Mouse (Mus musculus) heart, embryonic 16.5 days (tissue): ENCODE measurements around the gene Pwp2. TPM values are rescaled to one million over a fixed set of nuclear protein-coding genes. Genes with fewer than 3 reads are reported as not detected.
"Not testable (repeated sequence)": the region's sequence is repeated elsewhere in the genome, so short reads cannot be mapped to it uniquely, and the experiment has no call there.

ENCODE experiments used
- ATAC-seq: fragments of 200-750 bp; cut with Nextera tagmentation; replicated peaks from 2 replicates; pipeline ENCODE4 v1.8.0; 2017; ENCODE audit warnings: moderate number of reproducible peaks; ENCODE audit not compliant: insufficient read depth, low FRiP score; ENCODE audit errors: extremely low read depth
- H3K27ac ChIP-seq: fragments of 300-500 bp; sonication (generic); 2 replicates; pipeline ENCODE4 v1.5.1; 2014; ENCODE audit warnings: mild to moderate bottlenecking, low read length, control low read depth, moderate library complexity
- H3K27me3 ChIP-seq: fragments of 300-500 bp; sonication (generic); 2 replicates; pipeline ENCODE4 v1.6.1; 2014; ENCODE audit warnings: low read length, mixed read lengths; ENCODE audit not compliant: control insufficient read depth, insufficient read depth
- H3K36me3 ChIP-seq: fragments of 300-500 bp; sonication (generic); 2 replicates; pipeline ENCODE4 v1.6.1; 2014; ENCODE audit not compliant: control insufficient read depth, insufficient read depth
- H3K4me1 ChIP-seq: fragments of 300-500 bp; sonication (generic); 2 replicates; pipeline ENCODE4 v1.6.1; 2014; ENCODE audit warnings: low read length, mixed read lengths; ENCODE audit not compliant: control insufficient read depth, insufficient read depth
- H3K4me2 ChIP-seq: fragments of 300-500 bp; sonication (generic); 2 replicates; pipeline ENCODE4 v1.6.1; 2014; ENCODE audit warnings: low read depth, mild to moderate bottlenecking, control low read depth, low read length
- H3K4me3 ChIP-seq: fragments of 300-500 bp; sonication (generic); 2 replicates; pipeline ENCODE4 v1.5.1; 2014; ENCODE audit warnings: mild to moderate bottlenecking, control low read depth, low read length
- H3K9ac ChIP-seq: fragments of 300-500 bp; sonication (generic); 2 replicates; pipeline ENCODE4 v1.6.1; 2014; ENCODE audit warnings: low read length, control low read depth
- H3K9me3 ChIP-seq: fragments of 300-500 bp; sonication (generic); replicated peaks from 2 replicates; pipeline ENCODE4 v1.6.1; 2016; ENCODE audit warnings: low read length; ENCODE audit not compliant: control insufficient read depth
- WGBS: fragments of 180-500 bp; shearing (Covaris S2); extraction: QIAGEN DNeasy Blood & Tissue Kit; methylation state at CpG from one replicate; pipeline ENCODE4 v1.1.7; 2014; 5-methylcytosine and 5-hydroxymethylcytosine counted together
- polyA plus RNA-seq: library from polyadenylated mRNA; unstranded; fragments of >200 nt; fragmentation: Nextera tagmentation; extraction: Ambion mirVana; gene quantifications from 2 replicates; pipeline ENCODE4 v1.2.1, GENCODE M21; 2015

Gene Pwp2
- polyA plus RNA-seq, 1 experiment from 2014 or later = 12.4 TPM

DNA sequence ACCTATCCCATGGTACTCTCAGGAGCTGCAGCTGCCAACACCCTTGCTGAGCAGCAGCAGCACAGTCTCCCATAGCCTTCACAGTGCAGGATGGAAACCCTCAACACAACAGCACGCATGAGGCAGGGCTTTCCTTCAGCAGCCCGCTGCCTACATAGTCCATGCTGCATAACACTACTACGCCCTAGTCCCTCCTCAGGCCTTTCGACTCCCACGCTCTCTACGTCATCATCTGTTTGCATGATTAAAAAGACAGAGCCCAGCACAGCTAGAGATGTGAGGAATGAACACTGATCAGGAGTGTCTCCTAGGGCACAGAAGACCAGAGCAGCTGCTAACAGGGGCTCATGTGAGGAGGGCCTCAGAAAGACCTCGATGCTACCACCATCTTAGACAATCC, 36.4 kb upstream of the Pwp2 start:
- H3K36me3 ChIP-seq = peaks cover 14% of the 10 kb centered on the region
- no peak overlapping the region for H3K27ac ChIP-seq
- no peak overlapping the region for H3K9ac ChIP-seq
- WGBS = 83% methylated on average over 7 of the region's 7 CpGs
- H3K4me1 ChIP-seq = no peaks in the 10 kb centered on the region
- no peak overlapping the region for H3K4me2 ChIP-seq
- ATAC-seq = no peak
- no peaks in the 10 kb centered on the region for H3K27me3 ChIP-seq
- H3K9me3 ChIP-seq = no peaks in the 10 kb centered on the region
- H3K4me3 ChIP-seq = no peak overlapping the region

DNA sequence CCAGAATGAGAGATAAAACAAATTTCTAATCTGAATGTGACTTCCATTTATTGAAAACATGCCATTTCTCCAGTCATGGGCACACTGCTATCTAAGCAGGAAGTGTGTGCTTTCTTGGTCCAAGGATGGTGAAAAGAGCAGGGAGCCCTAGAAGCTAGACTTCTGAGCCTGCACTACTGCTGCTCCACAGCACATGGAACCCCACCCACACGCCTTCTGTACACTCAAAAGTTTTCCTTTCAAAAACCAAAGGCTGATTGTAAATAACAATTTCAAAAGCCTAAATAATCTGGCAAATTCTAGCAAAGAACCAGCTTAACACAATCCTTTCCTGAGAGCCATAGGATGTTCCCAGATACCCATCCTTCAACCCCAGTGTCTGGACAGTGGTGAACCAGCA, 34.6 kb upstream of the Pwp2 start:
- peaks cover 18% of the 10 kb centered on the region for H3K36me3 ChIP-seq
- no peak overlapping the region for H3K4me3 ChIP-seq
- 90% methylated on average over 1 of the region's 1 CpGs for WGBS
- no peak overlapping the region for H3K9ac ChIP-seq
- H3K9me3 ChIP-seq = no peaks in the 10 kb centered on the region
- H3K4me2 ChIP-seq = no peak overlapping the region
- no peak for ATAC-seq
- no peaks in the 10 kb centered on the region for H3K27me3 ChIP-seq
- H3K27ac ChIP-seq = no peak overlapping the region
- H3K4me1 ChIP-seq = no peaks in the 10 kb centered on the region

- Histone ChIP-seq H3K27me3 (no peaks in the 10 kb centered on the region), H3K4me2 (no peak overlapping the region), H3K4me3 (no peak overlapping the region), H3K9me3 (no peaks in the 10 kb centered on the region), H3K9ac (no peak overlapping the region), H3K4me1 (no peaks in the 10 kb centered on the region), H3K36me3 (peaks cover 26% of the 10 kb centered on the region), H3K27ac (no peak overlapping the region)
- ATAC-seq = no peak
- 80% methylated on average over 6 of the region's 6 CpGs for WGBS
Measured at GRCm38 (mm10) chr10:78218576-78218975, 33.6 kb upstream of the Pwp2 start.

GRCm38 (mm10) chr10:78216376-78217083, 31.6 kb upstream of the Pwp2 start:
- H3K36me3 ChIP-seq = peaks cover 32% of the 10 kb centered on the region
- H3K9me3 ChIP-seq = no peaks in the 10 kb centered on the region
- no peak overlapping the region for H3K27ac ChIP-seq
- no peaks in the 10 kb centered on the region for H3K4me1 ChIP-seq
- no peak for ATAC-seq
- 75% methylated on average over 6 of the region's 6 CpGs for WGBS
- no peak overlapping the region for H3K4me3 ChIP-seq
- no peak overlapping the region for H3K9ac ChIP-seq
- no peak overlapping the region for H3K4me2 ChIP-seq
- H3K27me3 ChIP-seq = no peaks in the 10 kb centered on the region

DNA sequence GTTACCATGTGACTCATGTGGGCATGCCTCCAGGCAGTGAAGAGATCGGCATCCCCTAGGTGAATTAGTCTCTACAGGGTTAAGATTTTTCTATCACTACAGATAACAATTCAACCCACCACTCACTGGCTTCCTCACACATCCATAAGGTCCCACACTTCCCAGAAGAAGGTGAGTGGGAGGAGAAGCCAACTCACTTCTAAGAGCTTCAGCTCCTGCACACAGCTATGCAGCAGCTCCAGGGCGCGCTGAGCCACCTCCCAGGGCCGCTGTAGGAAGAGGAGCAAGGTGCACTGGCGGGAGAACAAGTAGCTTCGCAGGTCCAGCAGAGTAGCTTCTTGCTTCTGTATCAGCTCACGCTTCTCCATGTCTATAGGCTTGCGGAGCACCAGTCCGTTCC, 29.4 kb upstream of the Pwp2 start:
- Histone ChIP-seq H3K4me2 (no peak overlapping the region), H3K4me3 (no peak overlapping the region), H3K9me3 (no peaks in the 10 kb centered on the region), H3K36me3 (peaks cover 35% of the 10 kb centered on the region), H3K27ac (no peak overlapping the region), H3K4me1 (no peaks in the 10 kb centered on the region), H3K9ac (no peak overlapping the region), H3K27me3 (no peaks in the 10 kb centered on the region)
- WGBS = 90% methylated on average over 9 of the region's 9 CpGs
- no peak for ATAC-seq

DNA sequence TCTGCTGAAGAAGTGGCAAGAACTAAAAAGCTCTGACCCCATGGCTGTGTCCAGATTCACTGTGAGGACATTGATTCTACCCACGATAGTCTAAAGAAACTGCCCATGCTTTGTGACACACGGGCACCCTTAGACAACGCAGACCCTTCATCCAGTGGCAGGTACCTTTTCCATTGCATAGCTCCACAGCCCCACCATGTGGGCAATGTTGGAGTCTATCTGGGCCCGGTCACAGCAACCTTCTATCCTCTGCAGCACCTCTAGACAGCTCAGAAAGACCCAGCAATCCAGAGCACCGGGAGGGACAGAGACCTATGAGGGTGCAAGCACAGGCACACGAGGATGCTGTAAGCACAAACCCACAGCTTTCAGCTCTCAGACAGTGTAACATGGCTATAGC, 26.4 kb upstream of the Pwp2 start:
- WGBS = 68% methylated on average over 6 of the region's 6 CpGs
- peaks cover 34% of the 10 kb centered on the region for H3K36me3 ChIP-seq

DNA sequence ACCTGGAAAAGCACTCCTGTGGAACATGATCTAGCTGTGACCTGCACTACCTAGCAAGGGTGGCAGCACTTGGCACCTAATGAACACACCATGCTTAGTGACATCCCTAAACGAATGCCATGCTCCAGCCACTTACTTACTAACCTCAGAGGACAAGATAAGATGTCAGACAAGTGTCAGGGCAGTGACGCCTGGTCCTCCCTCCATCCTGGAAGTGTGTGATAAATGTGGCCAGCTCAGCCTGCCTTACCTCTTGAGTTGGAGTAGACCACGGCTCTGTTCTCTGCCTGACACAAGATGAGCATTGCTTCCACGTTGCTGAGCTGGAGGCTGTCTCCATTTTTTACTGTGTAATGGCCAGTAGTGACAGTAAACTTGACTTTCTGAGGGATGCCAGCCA, 16.2 kb upstream of the Pwp2 start:
- no peak overlapping the region for H3K27ac ChIP-seq
- H3K27me3 ChIP-seq = no peaks in the 10 kb centered on the region
- WGBS = 63% methylated on average over 4 of the region's 4 CpGs
- no peaks in the 10 kb centered on the region for H3K4me1 ChIP-seq
- no peak overlapping the region for H3K4me2 ChIP-seq
- no peak overlapping the region for H3K9ac ChIP-seq
- H3K9me3 ChIP-seq = no peaks in the 10 kb centered on the region
- H3K4me3 ChIP-seq = no peak overlapping the region
- ATAC-seq = no peak
- H3K36me3 ChIP-seq = peaks cover 40% of the 10 kb centered on the region

More for the DNA sequence above, 26.4 kb upstream of the Pwp2 start:
- Histone ChIP-seq H3K27ac (no peak overlapping the region), H3K4me3 (no peak overlapping the region), H3K9me3 (no peaks in the 10 kb centered on the region), H3K4me1 (no peaks in the 10 kb centered on the region), H3K9ac (no peak overlapping the region), H3K27me3 (no peaks in the 10 kb centered on the region), H3K4me2 (no peak overlapping the region)
- no peak for ATAC-seq

DNA sequence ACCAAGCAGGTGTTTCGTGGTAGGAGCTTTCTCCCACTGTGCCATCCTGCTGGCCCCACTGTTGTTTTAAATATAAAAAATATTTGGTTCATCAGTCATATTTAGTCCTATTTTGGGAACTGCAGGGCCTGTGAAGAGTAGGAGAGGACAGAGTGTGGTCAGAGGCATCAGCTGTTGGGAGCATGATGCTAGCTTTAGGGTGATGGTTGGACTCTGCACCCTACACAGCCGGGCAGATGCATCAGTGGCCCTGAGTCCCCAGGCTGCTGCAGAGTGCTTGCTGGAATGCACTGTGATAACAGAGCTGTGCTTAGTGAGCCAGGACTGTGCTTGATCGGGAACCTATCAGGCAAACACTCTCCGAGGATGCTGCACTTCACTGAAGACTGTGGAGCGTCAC, 8.0 kb upstream of the Pwp2 start:
- WGBS = 82% methylated on average over 5 of the region's 5 CpGs

GRCm38 (mm10) chr10:78186076-78186475, 1.1 kb upstream of the Pwp2 start:
- not testable (repeated sequence) for H3K9me3 ChIP-seq, H3K4me2 ChIP-seq, H3K4me3 ChIP-seq, ATAC-seq, H3K9ac ChIP-seq, H3K4me1 ChIP-seq, H3K27ac ChIP-seq, H3K27me3 ChIP-seq
- H3K36me3 ChIP-seq = peaks cover 30% of the 10 kb centered on the region
- WGBS = 91% methylated on average over 4 of the region's 4 CpGs

More for the DNA sequence above, 8.0 kb upstream of the Pwp2 start:
- H3K4me1 ChIP-seq = no peaks in the 10 kb centered on the region
- H3K4me2 ChIP-seq = no peak overlapping the region
- H3K9me3 ChIP-seq = no peaks in the 10 kb centered on the region
- H3K9ac ChIP-seq = no peak overlapping the region
- H3K27me3 ChIP-seq = no peaks in the 10 kb centered on the region
- ATAC-seq = no peak
- H3K36me3 ChIP-seq = peaks cover 47% of the 10 kb centered on the region
- H3K27ac ChIP-seq = no peak overlapping the region
- no peak overlapping the region for H3K4me3 ChIP-seq
